Mouse (Mus musculus) brain, embryonic 14.5 days (tissue): ENCODE results near the gene Twist2.

Experiments used
- CTCF ChIP-seq: fragments of 200-500 bp; IDR thresholded peaks from 2 replicates; pipeline ENCODE4 v1.5.1; 2012; ENCODE audit warnings: inconsistent platforms, mild to moderate bottlenecking, moderate library complexity, borderline replicate concordance; ENCODE audit not compliant: insufficient read depth, insufficient read length; ENCODE audit errors: extremely low read depth
- POLR2A ChIP-seq: fragments of 200-500 bp; IDR thresholded peaks from 2 replicates; pipeline ENCODE4 v1.6.1; 2012; ENCODE audit warnings: mild to moderate bottlenecking, inconsistent platforms, borderline replicate concordance; ENCODE audit not compliant: poor library complexity, insufficient read depth, insufficient read length, severe bottlenecking; ENCODE audit errors: extremely low read depth

DNA sequence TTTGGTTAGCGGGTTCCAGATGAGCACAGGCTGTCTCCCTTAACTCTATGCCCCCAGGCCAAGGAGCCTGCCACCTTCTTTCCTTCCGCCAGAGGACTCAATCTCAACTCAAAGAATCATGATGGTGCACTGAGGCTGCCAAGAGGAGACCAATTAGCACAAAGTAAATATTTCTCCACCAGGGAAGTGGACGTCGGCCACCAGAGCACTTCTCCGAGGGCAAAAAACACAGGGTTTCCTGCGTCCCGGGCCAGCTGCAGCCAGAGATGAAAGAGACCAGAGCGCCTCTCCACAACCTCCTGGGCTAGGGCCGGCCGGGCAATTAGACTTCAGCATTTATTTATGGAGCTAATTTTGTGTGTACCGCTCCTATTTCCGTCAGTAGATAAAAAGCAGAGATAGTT is 31.0 kb upstream of the Twist2 start:
- TF ChIP-seq POLR2A: no peak
- no peak for TF ChIP-seq CTCF
